Mouse (Mus musculus) layer of hippocampus, postnatal 10 days (tissue): Measurements from ENCODE around the gene Ccdc117. TPM values are rescaled to one million over a fixed set of nuclear protein-coding genes. Genes with fewer than 3 reads are reported as not detected.
"Not testable (repeated sequence)": the region's sequence is repeated elsewhere in the genome, so short reads cannot be mapped to it uniquely, and the experiment has no call there.

Experiments used
- DNase-seq, 2 experiments: peaks; one replicate each; pipeline ENCODE4 v3.0.0; 2021; ENCODE audit warnings: low spot score in 2 of 2
- total RNA-seq, 2 experiments: library from RNA; stranded (reverse); gene quantifications; 2 replicates each; pipeline ENCODE4 v1.2.3; 2021

Ccdc117 gene
- total RNA-seq, 2 experiments from 2014 or later: 9.3 to 9.9 TPM

DNA sequence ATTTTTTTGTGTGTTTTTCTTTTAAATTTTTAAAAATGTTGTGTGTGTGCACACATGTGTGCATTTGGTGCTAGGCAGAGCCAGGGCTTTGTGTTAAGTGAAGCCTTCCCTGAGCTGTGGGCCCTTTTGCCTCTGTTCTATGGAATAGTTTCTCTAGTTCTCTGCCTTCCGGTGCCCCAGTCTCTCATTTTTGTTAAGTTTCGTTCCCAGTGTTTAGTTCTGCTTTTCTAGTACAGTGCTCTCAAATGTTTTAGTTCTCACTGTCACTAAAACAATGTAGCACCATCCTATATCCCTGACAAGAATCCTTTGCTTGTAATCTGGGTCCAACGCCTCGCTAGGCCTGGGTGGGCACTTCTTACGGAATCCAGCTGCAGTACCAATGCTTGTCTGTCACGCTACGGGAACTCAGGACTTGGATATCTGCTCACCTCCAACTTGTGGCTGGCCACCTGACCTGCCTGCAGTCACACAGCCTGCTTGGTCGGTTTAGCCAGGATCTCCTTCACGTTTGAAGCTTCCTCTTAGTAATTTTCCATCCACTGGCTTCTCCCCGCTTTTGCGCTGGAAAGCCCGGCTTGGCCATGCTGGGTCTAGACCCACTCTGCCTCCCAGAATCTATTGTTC lies 29.8 kb downstream of the Ccdc117 start:
- no peak for DNase-seq

DNA sequence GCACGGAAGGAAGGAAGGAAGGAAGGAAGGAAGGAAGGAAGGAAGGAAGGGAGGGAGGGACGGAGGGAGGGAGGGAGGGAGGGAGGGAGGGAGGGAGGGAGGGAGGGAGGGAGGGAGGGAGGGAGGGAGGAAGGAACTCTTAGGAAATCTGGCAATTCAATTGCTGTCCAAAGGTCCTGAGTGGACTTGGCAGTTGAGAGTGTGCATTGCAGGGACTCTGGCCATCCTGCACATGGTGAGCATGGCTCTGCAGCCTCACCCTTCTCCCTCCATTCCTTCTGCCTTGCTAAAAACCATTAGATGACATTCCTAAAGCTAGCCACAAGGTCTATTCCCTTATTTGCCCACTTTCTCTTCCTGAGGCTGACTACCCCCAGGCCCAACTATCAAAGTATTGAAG lies 31.3 kb downstream of the Ccdc117 start:
- not testable (repeated sequence) for DNase-seq

DNA sequence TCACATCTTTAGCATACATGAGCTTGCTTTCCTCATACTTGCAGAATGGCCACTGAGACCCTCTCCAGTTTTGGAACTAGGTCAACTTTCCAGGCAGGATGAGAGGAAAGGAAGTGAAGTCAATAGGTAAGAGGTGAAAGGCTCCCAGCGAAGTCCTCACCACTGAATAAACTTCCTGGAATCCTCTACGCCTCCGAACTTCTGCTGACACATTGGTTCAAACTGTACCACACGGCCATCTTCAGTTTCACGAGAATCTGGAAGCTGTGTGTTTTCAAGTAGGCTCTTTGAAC lies 31.9 kb downstream of the Ccdc117 start:
- no peak for DNase-seq

DNA sequence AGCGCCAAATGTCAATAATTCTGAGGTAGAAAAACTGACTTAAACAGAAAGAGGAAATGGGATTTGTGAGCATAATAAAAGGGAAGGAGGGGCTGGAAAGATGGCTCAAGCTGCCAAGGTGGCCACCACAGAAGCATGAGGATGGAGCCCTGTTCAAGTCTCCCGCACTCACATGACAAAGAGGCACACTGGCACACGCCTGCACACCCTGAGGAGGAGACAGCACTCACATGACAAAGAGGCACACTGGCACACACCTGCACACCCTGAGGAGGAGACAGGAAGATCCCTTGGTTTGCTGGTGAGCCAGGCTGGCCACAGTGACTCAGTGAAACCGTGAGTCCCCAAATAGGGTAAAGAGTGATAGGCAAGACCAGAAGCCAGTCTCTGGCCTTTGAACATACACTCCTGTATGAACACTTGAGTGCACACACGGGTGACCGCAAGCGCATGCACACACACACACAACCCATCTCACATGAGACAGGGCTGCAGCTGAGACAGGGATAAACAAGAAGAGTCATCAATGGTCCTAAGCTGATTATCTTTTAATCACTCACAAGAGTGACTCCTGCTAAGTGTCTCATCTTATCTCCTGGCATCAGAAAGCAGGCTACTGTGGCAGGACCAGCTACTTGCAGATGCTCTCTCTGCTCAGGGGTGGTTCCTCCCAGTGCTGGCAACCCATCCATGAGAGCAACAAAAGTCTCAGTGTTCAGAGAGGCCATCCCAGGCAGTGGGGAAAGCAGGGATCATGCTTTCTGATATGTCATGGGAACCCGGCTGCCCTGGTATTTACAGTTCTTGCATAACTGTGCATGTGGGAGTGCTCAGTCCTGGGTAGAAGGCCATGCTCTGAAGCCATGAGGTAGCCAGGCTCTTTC lies 32.5 kb downstream of the Ccdc117 start:
- no peak for DNase-seq

DNA sequence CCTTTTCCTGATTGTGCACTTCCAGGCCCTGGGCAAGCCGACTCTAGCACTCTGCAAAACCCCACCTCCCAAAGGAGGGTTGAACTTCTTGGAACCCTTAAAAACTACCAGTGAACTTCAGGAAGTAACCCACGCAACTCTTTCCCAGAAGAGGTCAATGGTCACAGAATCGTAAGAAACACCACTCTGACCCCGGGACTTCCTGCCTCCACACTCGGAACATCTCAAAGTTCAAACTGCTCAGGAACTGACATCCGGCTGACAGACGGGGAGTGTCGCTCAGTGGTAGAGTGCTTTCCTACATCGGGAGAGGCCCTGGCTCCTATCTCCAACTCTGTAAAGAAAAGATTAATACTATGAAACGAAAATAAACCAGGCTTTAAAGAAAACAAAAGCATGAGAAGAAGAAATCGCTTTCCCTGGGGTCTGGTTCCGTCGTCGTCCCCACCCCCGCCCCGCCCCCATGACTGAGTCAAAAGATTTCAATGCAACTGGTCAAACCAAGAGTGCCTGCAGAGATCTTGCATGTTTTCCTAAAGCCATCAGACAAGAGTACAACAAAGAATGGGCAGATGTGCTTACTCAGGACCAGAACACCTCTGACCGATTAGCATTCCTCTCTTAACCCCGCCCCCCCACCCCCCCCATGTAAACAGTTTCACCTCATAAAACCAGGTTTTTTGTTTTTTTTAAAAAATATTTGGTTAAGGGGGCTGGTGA lies 36.0 kb downstream of the Ccdc117 start:
- no peak for DNase-seq

DNA sequence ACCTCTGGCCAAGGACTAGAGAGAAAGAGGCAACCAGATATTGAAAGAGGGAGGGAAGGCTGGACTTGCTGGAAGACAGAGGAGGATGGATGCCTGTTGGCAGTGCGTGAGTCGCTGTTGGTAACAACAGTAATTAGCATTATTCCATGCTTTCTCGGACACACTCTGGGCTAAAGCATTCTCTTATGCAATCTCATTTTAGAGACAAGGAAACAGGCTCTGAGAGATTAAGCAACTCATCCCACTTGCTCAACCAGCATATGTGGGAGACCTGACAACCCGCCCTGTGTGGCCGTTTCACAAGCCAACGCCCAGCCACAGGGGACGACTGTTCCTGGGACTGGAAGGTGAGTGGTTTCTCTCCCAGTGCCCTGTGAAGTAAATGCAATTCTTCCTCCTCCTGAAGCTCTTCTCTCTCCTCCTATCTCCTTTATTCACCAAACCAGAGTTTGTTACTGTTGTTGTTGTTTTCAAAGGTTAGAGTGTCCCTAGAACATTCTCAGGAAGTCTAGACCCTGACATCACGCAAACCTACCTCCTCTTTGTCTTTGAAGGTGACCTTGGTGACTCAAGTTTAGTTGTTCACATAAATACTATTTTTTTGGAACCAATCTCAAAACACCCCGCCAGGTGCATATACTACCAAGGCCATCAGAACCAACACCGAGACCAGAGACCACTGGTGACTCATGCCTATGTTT lies 39.5 kb downstream of the Ccdc117 start:
- no peak for DNase-seq

DNA sequence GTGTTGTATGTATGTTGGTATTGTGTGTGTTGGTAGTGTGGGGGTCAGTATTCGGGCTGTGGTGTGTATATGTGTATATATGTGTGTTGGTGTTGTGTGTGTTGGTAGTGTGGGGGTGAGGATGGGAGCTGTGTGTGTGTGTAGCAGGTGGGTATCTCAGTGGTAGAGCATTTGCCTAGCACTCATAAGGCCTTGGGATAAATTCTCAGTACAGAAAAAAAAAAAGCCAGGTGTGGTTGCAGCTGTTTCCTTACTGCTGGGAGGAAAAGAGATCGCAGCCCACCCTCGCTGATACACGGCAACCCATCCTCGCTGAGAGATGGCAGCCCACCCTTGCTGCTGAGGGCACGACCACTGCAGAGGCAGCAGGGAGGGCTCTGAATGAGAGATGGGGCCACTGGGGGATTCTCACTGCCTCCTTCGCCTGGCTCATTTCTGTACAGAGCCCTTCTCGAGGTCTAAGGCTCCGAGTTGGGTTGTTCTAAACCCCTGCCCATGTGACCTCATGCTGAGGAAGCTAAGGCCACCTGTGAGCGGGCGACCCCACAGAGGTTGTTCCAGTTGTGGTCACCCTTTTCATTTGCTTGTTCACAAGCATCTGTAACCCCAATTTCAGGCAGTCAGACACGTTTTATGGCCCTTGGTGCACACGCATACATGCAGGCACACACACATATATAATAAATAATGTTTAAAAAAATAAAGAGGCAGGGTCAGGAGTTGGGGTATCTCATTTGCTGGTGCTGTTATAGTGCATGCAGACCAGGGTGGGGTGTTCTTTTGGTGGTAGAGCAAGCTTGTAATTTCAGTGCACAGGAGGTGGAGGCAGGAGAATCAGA lies 40.9 kb downstream of the Ccdc117 start:
- no peak for DNase-seq

DNA sequence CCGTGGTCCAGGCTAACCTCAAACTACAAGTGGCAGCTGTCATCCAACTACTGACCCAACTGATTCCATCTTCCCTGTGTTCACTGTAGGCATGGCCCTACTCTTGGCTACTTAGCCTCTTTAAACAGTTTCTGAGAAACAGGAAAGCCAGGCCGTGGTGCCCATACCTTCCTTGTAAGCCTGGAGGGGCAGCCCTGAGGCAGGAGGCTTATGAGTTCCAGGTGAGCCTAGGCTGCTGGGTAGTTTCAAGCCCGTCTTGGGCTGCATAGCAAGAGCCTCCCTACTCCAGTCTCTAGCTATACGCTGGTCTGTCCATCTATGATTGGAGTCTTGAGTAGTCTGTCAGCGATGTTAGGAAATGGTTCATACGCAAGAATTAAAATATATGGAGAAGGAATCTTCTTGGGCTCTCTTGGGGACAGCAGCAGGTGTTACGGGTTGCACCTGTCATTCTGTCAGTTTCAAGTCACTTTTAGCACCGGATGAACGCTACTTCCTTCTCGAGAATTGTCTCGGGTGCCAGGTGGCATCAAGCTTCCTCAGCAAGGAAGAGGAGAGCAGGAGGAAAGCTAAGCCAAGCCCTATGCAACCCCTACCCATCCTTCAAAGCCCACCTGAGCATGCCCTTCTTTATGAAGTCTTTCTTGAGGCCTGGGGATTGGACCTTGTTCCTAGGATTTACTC lies 41.9 kb downstream of the Ccdc117 start:
- DNase-seq: no peak

DNA sequence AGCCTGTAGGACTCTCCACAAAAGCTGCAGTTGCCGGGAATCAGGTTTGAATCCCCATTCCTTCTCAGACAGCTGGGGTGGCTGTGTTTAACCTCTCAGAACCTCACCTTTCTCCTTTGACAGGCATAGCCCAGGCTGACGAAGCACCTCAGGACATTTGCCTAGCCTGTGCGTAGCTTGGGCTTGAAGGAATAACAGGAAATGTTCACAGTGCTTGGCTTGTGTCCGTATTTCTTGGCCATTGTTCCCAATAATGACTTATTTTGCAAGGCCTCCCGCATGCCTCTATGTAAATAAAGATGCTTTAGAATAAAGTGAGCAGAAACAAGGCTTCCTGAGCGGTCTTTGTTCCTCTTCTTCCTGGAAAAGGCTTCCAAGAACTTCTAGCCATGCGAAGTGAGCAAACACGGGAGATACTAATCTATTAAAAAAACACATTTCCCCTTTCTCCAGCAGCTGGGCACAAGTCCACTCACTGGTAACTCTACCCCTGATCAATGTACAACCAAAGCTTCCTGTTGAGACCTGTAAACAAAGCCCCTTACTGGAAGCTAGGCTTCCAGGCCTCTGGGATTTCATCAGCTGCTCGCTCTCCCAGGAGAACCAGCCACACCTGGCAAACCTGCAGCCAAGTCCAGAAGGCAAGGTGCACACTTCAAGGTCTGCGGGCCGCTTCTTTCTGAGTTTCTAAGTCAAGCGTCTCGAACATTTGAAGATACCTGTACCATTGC lies 42.9 kb downstream of the Ccdc117 start:
- DNase-seq: no peak

DNA sequence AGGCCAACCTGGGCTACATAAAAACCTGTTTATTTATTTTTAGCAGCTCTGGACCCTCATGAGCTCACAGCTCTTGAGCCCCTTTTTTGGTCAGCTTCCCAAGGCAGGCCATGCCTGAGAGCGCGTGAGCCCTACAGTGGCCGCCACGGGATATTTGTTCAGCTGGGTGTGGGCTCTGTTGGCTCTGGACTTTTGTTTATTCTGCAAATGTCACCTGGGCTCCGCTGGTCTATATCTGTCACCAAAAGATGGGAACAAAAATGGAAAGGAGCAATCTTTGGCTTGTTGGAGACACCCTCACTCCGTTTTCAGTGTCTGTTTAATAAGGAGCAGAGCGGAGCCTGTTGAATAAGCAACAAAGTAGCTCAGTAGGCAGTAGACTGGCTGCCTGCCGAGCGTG lies 43.6 kb downstream of the Ccdc117 start:
- DNase-seq: no peak

DNA sequence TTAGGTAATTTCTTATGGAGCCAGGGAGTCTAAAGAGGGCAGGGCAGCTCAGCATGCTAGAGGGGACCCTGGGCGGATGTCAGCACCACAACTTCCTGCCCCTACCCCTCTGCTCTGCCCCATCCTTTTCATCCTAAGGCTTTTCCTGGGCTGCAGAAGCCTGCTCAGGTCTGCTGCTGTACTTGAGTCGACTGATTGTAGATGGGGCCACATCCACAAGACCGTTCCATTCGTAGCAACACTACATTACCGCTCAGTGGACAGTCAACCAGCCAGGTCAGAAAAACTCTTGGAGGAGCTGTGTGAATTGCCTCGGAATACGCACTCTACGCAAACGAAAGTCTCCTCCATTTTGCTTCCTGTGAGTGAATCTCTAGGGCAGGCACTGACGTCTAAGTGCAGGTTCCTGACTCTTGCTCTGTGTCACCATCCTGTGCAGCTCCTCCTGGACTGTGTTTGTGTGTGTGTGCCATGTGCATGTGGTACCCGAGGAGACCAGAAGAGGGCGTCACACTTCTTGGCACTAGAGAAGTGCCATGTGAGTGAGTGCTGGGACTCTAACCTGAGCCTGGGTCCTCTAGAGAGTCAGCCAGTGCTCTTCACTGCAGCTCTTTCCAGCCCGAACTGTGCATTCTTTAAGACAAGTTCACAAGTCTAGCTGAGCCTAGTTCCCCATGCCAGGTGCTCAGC lies 45.3 kb downstream of the Ccdc117 start:
- DNase-seq: no peak

DNA sequence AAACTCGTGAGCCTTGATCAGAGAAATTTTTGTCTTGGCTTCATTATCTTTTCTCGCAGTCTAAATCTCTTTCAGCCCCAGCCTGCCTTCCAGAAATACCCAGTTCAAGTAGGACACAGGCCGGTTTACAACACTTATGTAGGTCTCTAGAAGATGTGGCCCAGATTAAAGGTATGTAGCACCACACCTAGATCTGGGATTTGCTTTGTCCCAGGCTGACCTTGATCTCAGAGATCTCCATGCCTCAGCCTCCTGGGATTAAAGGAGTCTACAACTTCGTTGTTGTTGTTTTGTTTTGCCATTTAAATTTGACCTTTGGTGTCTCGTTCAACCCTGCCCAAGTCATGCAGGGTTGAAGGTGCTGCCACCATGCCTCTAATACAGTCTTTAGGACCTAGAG lies 46.1 kb downstream of the Ccdc117 start:
- no peak for DNase-seq

DNA sequence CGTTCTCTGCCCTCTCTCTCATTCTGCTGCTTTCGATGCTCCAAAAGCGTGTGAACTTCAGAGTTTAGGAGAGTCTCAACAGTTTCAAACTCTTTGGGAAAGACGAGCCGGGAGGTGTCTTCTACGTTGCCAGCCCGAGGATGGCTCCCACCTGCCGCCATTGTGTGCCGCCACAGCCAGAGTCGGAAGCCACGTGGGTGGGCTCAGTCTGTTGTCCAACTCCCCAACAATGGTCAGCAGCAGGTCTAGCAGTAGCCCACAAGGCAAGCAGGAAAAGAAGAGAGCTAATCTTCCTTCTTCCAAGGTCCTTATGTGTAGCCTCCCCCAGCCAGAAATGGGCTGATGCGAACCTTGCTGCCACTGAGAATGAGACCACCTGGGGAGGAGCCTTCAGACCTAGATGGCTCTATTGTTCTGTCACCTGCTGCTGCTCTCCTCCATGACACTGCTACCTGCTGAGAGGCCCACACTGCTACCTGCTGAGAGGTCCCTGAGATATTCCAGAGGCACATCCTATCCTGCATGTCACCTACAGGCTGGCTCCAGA lies 46.6 kb downstream of the Ccdc117 start:
- no peak for DNase-seq

DNA sequence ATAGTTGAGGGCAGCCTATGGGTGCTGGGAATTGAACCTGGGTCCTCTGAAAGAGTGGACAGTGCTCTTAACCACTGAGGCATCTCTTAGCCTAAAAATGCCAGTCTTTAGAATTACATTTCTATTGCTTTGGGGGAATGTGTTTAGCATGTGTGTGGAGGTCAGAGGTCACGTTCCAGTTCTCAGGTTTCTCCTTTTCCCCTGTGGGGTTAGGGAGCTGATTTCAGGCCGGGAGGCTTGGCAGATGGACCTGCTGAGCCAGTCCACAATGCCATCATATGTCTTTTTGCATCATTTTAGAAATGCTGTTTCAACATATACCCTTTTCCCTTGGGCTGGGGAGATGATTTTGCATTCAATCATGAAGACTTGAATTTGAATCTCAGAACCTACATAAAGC lies 48.1 kb downstream of the Ccdc117 start:
- DNase-seq: no peak

DNA sequence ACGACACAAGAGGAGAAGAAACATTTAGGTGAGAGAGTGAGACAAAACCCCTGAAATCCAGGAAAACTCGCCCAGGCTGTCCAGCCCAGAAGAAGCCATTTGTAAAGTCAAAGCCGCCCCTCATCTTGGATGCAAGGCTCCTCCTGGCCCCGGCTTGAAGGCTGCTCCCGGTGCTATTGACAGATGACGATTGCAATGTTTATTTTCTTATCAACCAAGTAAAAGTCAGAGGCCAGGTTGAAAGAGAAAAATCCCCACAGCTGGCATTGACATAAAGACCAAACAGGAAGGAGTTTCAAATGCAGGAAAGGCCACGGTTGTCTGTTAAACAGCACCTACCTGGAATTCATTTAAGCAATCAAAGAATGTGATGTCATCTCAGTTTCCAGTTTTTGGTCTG lies 50.1 kb downstream of the Ccdc117 start:
- DNase-seq: no peak

DNA sequence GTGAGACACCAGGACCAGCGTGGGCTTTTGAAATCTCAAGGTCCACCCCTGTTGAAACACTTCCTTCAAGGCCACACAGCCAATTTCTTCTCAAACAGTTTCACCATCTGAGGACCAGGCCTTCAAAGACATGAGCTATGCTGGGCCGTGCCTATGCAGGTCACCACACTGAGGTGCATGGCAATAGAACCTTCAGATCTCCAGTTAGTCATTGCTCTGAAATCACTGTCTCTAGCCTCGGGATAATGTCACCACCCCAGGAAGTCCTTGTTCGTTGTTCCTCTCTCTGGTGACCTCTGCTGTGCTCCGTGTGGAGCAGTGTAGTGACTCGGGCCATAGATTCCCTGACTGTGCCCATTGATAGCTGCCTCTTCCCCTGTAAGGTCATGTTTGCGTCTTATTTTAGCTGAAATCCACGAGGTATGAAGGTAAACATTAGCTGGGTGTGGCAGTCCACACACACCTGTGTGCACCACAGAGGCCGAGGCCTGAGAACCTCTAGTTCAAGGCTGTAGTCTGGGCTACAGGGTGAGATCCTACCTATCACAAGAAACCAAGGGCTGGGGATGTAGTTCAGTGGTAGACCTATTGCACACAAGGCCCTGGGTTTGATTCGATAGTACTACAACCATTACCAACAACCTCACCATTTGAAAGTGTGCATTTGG lies 50.9 kb downstream of the Ccdc117 start:
- no peak for DNase-seq

DNA sequence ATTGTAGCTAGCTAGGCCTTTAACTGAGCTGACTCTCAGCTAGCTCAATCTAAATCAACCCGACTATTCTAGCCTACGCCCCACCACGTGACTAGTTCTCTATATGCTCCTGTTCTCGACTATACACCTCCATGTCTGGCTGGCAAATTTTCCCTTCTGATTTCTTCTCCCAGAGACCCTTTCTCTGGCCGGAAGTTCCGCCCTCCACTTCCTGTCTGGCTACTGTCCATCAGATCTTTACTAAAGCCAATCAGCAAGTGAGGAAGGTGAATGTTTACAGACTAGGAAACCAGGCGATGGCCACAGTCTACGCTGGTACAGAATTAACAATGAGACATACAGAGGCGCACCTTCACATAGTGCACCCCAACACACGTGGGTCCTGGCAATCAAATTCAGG lies 52.6 kb downstream of the Ccdc117 start:
- not testable (repeated sequence) for DNase-seq
